Mouse (Mus musculus): Measurements from ENCODE around the gene Hsdl2. TPM values are rescaled to one million over a fixed set of nuclear protein-coding genes. Genes with fewer than 3 reads are reported as not detected.
"Not testable (repeated sequence)": the region's sequence is repeated elsewhere in the genome, so short reads cannot be mapped to it uniquely, and the experiment has no call there.

Hsdl2 gene
- total and polyA plus RNA-seq, 2 experiments, result 25.8 to 68.9 TPM

GRCm38 (mm10) chr4:59569538-59569937 lies 11.8 kb upstream of the Hsdl2 start:
- DNase-seq (ENCODE audit: extremely low read depth, low read depth, low spot score), result peak; percentile 78
- WGBS, result 1% methylated on average over 7 of the region's 7 CpGs
- no peaks in the 10 kb centered on the region for H3K36me3 ChIP-seq (ENCODE audit: control insufficient read depth, insufficient read depth, low read length)
- H3K27me3 ChIP-seq (ENCODE audit: control insufficient read depth, insufficient read depth, low read length), result no peaks in the 10 kb centered on the region
- H3K4me1 ChIP-seq (ENCODE audit: control insufficient read depth, insufficient read depth, low read length), result peaks cover 5% of the 10 kb centered on the region; the same call in 1 of the 2 replicates
- H3K27ac ChIP-seq (replicated peaks; ENCODE audit: insufficient read depth, low read depth, low read length), result no peak overlapping the region
- H3K4me3 ChIP-seq (ENCODE audit: insufficient read depth, low read depth, low read length), result no peak overlapping the region
- TF ChIP-seq POLR2A (IDR thresholded peaks at IDR 0.05; ENCODE audit: extremely low read depth, insufficient read depth, low read length) (no peak), CTCF (IDR thresholded peaks at IDR 0.05; ENCODE audit: low read depth, low read length) (peak; percentile 29)
- H3K79me2 ChIP-seq (ENCODE audit: control insufficient read depth, insufficient read depth, low read length), result no peaks in the 10 kb centered on the region
- no peak overlapping the region for H3K9ac ChIP-seq (ENCODE audit: low read depth, low read length)

GRCm38 (mm10) chr4:59570519-59570918 lies 10.8 kb upstream of the Hsdl2 start:
- H3K9ac ChIP-seq (ENCODE audit: low read depth, low read length); DNase-seq (ENCODE audit: extremely low read depth, low read depth, low spot score): not testable (repeated sequence)

GRCm38 (mm10) chr4:59572521-59573118 lies 8.7 kb upstream of the Hsdl2 start:
- TF ChIP-seq CTCF (IDR thresholded peaks at IDR 0.05; ENCODE audit: low read depth, low read length) (no peak), POLR2A (IDR thresholded peaks at IDR 0.05; ENCODE audit: extremely low read depth, insufficient read depth, low read length) (no peak)
- DNase-seq (ENCODE audit: extremely low read depth, low read depth, low spot score), result no peak
- 92% methylated on average over 11 of the region's 11 CpGs for WGBS
- H3K4me3 ChIP-seq (ENCODE audit: insufficient read depth, low read depth, low read length), result no peak overlapping the region
- H3K4me1 ChIP-seq (ENCODE audit: control insufficient read depth, insufficient read depth, low read length), result 0 out of 2 replicates have a peak, but pooled peaks cover 5% of the 10 kb centered on the region
- H3K36me3 ChIP-seq (ENCODE audit: control insufficient read depth, insufficient read depth, low read length), result no peaks in the 10 kb centered on the region
- H3K27me3 ChIP-seq (ENCODE audit: control insufficient read depth, insufficient read depth, low read length), result no peaks in the 10 kb centered on the region
- no peaks in the 10 kb centered on the region for H3K79me2 ChIP-seq (ENCODE audit: control insufficient read depth, insufficient read depth, low read length)
- no peak overlapping the region for H3K27ac ChIP-seq (replicated peaks; ENCODE audit: insufficient read depth, low read depth, low read length)
- H3K9ac ChIP-seq (ENCODE audit: low read depth, low read length), result no peak overlapping the region

More at GRCm38 (mm10) chr4:59570519-59570918, 10.8 kb upstream of the Hsdl2 start:
- H3K36me3 ChIP-seq (ENCODE audit: control insufficient read depth, insufficient read depth, low read length); H3K4me1 ChIP-seq (ENCODE audit: control insufficient read depth, insufficient read depth, low read length); H3K79me2 ChIP-seq (ENCODE audit: control insufficient read depth, insufficient read depth, low read length); H3K27me3 ChIP-seq (ENCODE audit: control insufficient read depth, insufficient read depth, low read length); H3K27ac ChIP-seq (replicated peaks; ENCODE audit: insufficient read depth, low read depth, low read length); H3K4me3 ChIP-seq (ENCODE audit: insufficient read depth, low read depth, low read length): not testable (repeated sequence)
- WGBS, result 92% methylated on average over 8 of the region's 8 CpGs

GRCm38 (mm10) chr4:59575184-59575958 lies 6.0 kb upstream of the Hsdl2 start:
- no peaks in the 10 kb centered on the region for H3K27me3 ChIP-seq (ENCODE audit: control insufficient read depth, insufficient read depth, low read length)
- H3K9ac ChIP-seq (ENCODE audit: low read depth, low read length), result no peak overlapping the region
- DNase-seq (ENCODE audit: extremely low read depth, low read depth, low spot score), result no peak
- no peak overlapping the region for H3K27ac ChIP-seq (replicated peaks; ENCODE audit: insufficient read depth, low read depth, low read length)
- TF ChIP-seq POLR2A (IDR thresholded peaks at IDR 0.05; ENCODE audit: extremely low read depth, insufficient read depth, low read length) (no peak), CTCF (IDR thresholded peaks at IDR 0.05; ENCODE audit: low read depth, low read length) (no peak)
- 84% methylated on average over 11 of the region's 11 CpGs for WGBS
- no peaks in the 10 kb centered on the region for H3K36me3 ChIP-seq (ENCODE audit: control insufficient read depth, insufficient read depth, low read length)
- H3K4me1 ChIP-seq (ENCODE audit: control insufficient read depth, insufficient read depth, low read length), result peaks cover under 1% of the 10 kb centered on the region; the same call in 1 of the 2 replicates
- H3K79me2 ChIP-seq (ENCODE audit: control insufficient read depth, insufficient read depth, low read length), result no peaks in the 10 kb centered on the region
- no peak overlapping the region for H3K4me3 ChIP-seq (ENCODE audit: insufficient read depth, low read depth, low read length)

GRCm38 (mm10) chr4:59580495-59581281 lies 675 bp upstream of the Hsdl2 start:
- Histone ChIP-seq H3K36me3 (ENCODE audit: control insufficient read depth, insufficient read depth, low read length) (no peaks in the 10 kb centered on the region), H3K4me3 (ENCODE audit: insufficient read depth, low read depth, low read length) (peak overlapping the region; percentile 87), H3K27ac (replicated peaks; ENCODE audit: insufficient read depth, low read depth, low read length) (peak overlapping the region; percentile 80), H3K27me3 (ENCODE audit: control insufficient read depth, insufficient read depth, low read length) (no peaks in the 10 kb centered on the region), H3K9ac (ENCODE audit: low read depth, low read length) (peak overlapping the region; percentile 82), H3K4me1 (ENCODE audit: control insufficient read depth, insufficient read depth, low read length) (peaks cover 5% of the 10 kb centered on the region; the same call in 1 of the 2 replicates), H3K79me2 (ENCODE audit: control insufficient read depth, insufficient read depth, low read length) (peaks cover under 1% of the 10 kb centered on the region; the same call in 1 of the 2 replicates)
- peak; percentile 38 for DNase-seq (ENCODE audit: extremely low read depth, low read depth, low spot score)
- under 1% methylated on average over 23 of the region's 23 CpGs for WGBS
- no peak for TF ChIP-seq CTCF (IDR thresholded peaks at IDR 0.05; ENCODE audit: low read depth, low read length)
- no peak for TF ChIP-seq POLR2A (IDR thresholded peaks at IDR 0.05; ENCODE audit: extremely low read depth, insufficient read depth, low read length)

Data from liver, adult 2 months (tissue).